Mouse (Mus musculus): ENCODE data around the gene Galnt16.
A peak's percentile ranks its signal among the peaks of the same experiment; 100 is the strongest.

GRCm38 (mm10) chr12:80584973-80585372, 66.9 kb downstream of the Galnt16 start:
- TF ChIP-seq CTCF (IDR thresholded peaks at IDR 0.05; ENCODE audit: low read depth) (peak; percentile 52), EP300 (IDR thresholded peaks at IDR 0.05; ENCODE audit: low read depth) (no peak)

Data from heart, postnatal 0 days (tissue).